Mouse (Mus musculus) small intestine, adult 2 months (tissue): ENCODE data around the gene Gabarap.

Experiments
- CTCF ChIP-seq: fragments of 200-500 bp; IDR thresholded peaks from 2 replicates; pipeline ENCODE4 v1.5.1; 2012; ENCODE audit warnings: low read depth, mild to moderate bottlenecking, control low read depth, inconsistent platforms, low read length, moderate library complexity, mixed read lengths; ENCODE audit not compliant: insufficient replicate concordance, insufficient read length; ENCODE audit errors: extremely low read depth
- POLR2A ChIP-seq: fragments of 200-500 bp; IDR thresholded peaks from 2 replicates; pipeline ENCODE4 v1.6.1; 2012; ENCODE audit warnings: low read depth, mild to moderate bottlenecking, control low read depth, inconsistent platforms, low read length, moderate library complexity

DNA sequence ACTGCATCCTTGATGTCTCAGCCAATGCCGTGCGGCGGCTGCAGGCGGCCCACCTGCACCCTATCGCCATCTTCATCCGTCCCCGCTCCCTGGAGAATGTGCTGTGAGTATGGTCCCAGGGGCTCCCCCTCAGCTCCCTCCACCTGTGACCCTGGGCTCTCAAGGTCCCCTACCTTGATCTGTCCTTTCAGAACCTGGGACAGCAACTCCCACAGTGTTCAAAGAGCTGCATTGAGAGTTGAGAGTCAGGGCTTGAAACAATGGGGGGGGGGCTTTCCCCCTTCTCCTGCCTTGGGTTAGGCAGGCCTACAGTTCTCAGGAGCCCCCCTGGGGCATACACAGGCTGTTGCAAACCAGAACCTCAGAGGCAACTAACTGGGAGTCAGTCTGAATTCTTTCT lies 52.7 kb downstream of the Gabarap start:
- TF ChIP-seq CTCF (no peak), POLR2A (no peak)
